Mouse (Mus musculus) erythroid progenitor cell, adult 5-6 weeks (primary cell): ENCODE measurements around the gene Hnrnpu. TPM values are rescaled to one million over a fixed set of nuclear protein-coding genes. Genes with fewer than 3 reads are reported as not detected.

Experiments
- ATAC-seq: replicated peaks from 2 replicates; pipeline ENCODE4 v1.8.0; 2016; ENCODE audit warnings: moderate number of reproducible peaks, mild to moderate bottlenecking, moderate TSS enrichment, inconsistent platforms; ENCODE audit not compliant: poor library complexity, low FRiP score, severe bottlenecking
- total RNA-seq, 2 experiments: library from RNA; stranded (forward) in 1 of 2; stranded (reverse) in 1 of 2; fragments of 150-400 nt in 1 of 2; fragments of 186-747, 209-891 nt in 1 of 2; gene quantifications; 2 replicates each; pipeline versions ENCODE4 v1.2.3 to v1.2.4; 2015 to 2017; ENCODE audit warnings: low replicate concordance in 2 of 2

The Hnrnpu gene
- total RNA-seq, 2 experiments from 2014 or later, result 415 to 473 TPM

- no peak for ATAC-seq
These were observed 4.5 kb upstream of the Hnrnpu start for GRCm38 (mm10) chr1:178342063-178342462.

GRCm38 (mm10) chr1:178341435-178341834 is 3.8 kb upstream of the Hnrnpu start:
- no peak for ATAC-seq

GRCm38 (mm10) chr1:178340213-178340612 is 2.6 kb upstream of the Hnrnpu start:
- no peak for ATAC-seq

- no peak for ATAC-seq
These were observed 683 bp upstream of the Hnrnpu start for GRCm38 (mm10) chr1:178338318-178338641.

- ATAC-seq, result peak; percentile 57
These were observed 668 bp downstream of the Hnrnpu start for GRCm38 (mm10) chr1:178336777-178337481.

GRCm38 (mm10) chr1:178336289-178336775 is 1.3 kb downstream of the Hnrnpu start:
- peak; percentile 68 for ATAC-seq

GRCm38 (mm10) chr1:178335860-178336261 is 1.7 kb downstream of the Hnrnpu start:
- peak; percentile 26; the same call in 1 of the 2 replicates for ATAC-seq

- no peak for ATAC-seq
These were observed 7.7 kb downstream of the Hnrnpu start for GRCm38 (mm10) chr1:178329946-178330345.

GRCm38 (mm10) chr1:178329017-178329416 is 8.6 kb downstream of the Hnrnpu start:
- no peak for ATAC-seq

GRCm38 (mm10) chr1:178326950-178327349 is 10.6 kb downstream of the Hnrnpu start:
- no peak for ATAC-seq

- no peak for ATAC-seq
These were observed 11.2 kb downstream of the Hnrnpu start for GRCm38 (mm10) chr1:178326357-178326756.

- ATAC-seq, result no peak
These were observed 13.0 kb downstream of the Hnrnpu start for GRCm38 (mm10) chr1:178324568-178324967.

- no peak for ATAC-seq
These were observed 14.4 kb downstream of the Hnrnpu start for GRCm38 (mm10) chr1:178323235-178323634.

- no peak for ATAC-seq
These were observed 15.8 kb downstream of the Hnrnpu start for GRCm38 (mm10) chr1:178321730-178322357.

- ATAC-seq, result no peak
These were observed 16.6 kb downstream of the Hnrnpu start for GRCm38 (mm10) chr1:178320723-178321590.

- no peak for ATAC-seq
These were observed 17.4 kb downstream of the Hnrnpu start for GRCm38 (mm10) chr1:178320038-178320722.

GRCm38 (mm10) chr1:178319295-178320037 is 18.1 kb downstream of the Hnrnpu start:
- ATAC-seq, result no peak

- peak; percentile 85 for ATAC-seq
These were observed 19.0 kb downstream of the Hnrnpu start, which contains the start of gene Cox20 for GRCm38 (mm10) chr1:178318389-178319184. Gene Cox20, plus strand, starts transcription at chr1:178319130.
